Mouse (Mus musculus): Measurements from ENCODE around the gene Skp1a. TPM values are rescaled to one million over a fixed set of nuclear protein-coding genes. Genes with fewer than 3 reads are reported as not detected.

Skp1a gene
- 238 TPM for polyA plus RNA-seq (2017; shearing (Covaris generic))

GRCm38 (mm10) chr11:52231606-52232541, at the start of gene Skp1a:
Gene Skp1a, plus strand, starts transcription at chr11:52231995.

GRCm38 (mm10) chr11:52213887-52214286, 17.9 kb upstream of the Skp1a start, which contains the start of gene Olfr1371:
Gene Olfr1371, minus strand, starts transcription at chr11:52213987.

GRCm38 (mm10) chr11:52282774-52283595, 51.2 kb downstream of the Skp1a start, which contains the start of gene Tcf7:
Gene Tcf7, minus strand, starts transcription at chr11:52283014.

Other genes starting within 250 kb of the Skp1a start
- 397 TPM for gene Ube2b, start 231.2 kb upstream of the Skp1a start, polyA plus RNA-seq (2017; shearing (Covaris generic))
- gene Cdkl3, start 227.8 kb upstream of the Skp1a start, polyA plus RNA-seq (2017; shearing (Covaris generic)): 6.6 TPM
- 134 TPM for gene Ppp2ca, start 133.3 kb upstream of the Skp1a start, polyA plus RNA-seq (2017; shearing (Covaris generic))
- not detected for gene Olfr1373, start 86.5 kb upstream of the Skp1a start, polyA plus RNA-seq (2017; shearing (Covaris generic))
- gene Olfr1371, start 18.0 kb upstream of the Skp1a start, polyA plus RNA-seq (2017; shearing (Covaris generic)): not detected
- gene Tcf7, start 51.0 kb downstream of the Skp1a start, polyA plus RNA-seq (2017; shearing (Covaris generic)): 1,435 TPM
- gene Vdac1, start 128.9 kb downstream of the Skp1a start, polyA plus RNA-seq (2017; shearing (Covaris generic)): 57.8 TPM
- gene 9530068E07Rik, start 164.4 kb downstream of the Skp1a start, polyA plus RNA-seq (2017; shearing (Covaris generic)): 104 TPM

Data from effector memory CD4-positive, alpha-beta T cell, adult 7 months (primary cell).